Mouse (Mus musculus) kidney, adult 8-10 months (tissue): Measurements from ENCODE around the gene Intu.

Experiments used
- DNase-seq, 2 experiments: peaks; one replicate each; pipeline ENCODE4 v3.0.0; 2022

Gene Intu

DNA sequence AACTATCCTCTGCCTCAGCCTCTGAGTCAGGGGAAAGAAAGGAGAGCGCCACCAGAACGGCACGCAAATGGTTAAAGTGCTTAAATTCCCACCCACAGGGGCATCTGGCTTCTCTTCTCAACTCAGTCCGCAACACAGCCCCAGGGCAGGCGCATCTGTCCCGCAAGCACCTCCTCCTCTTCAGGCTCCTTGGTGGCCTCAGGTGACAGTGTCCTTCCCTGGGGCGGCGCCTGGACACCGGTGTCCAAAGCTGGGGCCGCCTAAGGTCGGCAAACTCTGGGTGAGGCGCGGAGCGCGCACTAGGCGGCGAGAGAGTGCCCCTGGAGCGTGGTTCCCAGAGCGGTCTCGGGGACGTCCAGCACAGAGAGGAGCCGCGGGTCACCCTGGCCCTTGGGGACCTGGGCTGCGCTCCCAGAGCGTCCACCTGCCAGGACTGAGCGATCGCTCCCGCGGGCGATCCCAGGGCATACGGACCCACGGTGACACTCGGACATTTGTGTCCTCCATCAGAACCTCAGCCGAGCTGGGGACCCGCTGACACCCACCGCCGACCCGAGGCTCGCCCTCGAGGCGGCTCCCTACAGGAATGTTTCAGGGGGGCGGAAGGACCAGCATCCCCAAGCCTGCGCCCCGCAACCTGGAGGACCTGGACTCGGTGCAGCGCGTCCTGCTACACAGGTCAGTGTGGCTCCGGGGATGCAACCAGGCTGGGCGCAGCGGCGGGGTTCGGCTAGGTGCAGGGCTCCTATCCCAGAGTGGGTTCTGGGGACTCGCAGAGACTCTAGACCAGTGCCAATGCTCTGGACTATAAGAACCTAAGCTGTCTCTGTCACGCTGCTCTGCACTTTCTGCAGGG is at the start of gene Intu:
Intu (plus strand) TSS at position 1 of the 856 bp plus-strand sequence.
- DNase-seq: peak in 1 of 2 experiments; percentile 37

DNA sequence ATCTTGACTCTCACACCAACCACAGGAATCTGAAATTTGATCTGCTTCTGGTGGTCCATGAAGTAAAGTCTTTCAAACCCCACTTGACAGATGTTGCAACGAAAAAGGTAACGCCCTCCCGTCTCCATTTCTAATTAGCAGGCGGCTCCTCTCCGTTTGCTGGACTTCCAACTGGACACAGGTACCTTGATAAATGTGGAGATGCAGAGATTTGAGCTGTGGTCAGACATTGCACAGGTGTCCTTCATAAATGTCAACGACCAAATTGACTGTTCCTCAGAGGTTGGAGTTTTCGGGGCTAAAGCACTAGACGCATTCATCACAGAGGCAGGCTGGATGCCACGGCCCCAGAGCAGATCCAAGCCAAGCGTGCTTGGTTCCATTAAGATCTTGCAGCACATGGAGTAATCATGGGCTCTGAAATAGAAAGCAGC is 47.8 kb upstream of the Intu start:
- no peak for DNase-seq

DNA sequence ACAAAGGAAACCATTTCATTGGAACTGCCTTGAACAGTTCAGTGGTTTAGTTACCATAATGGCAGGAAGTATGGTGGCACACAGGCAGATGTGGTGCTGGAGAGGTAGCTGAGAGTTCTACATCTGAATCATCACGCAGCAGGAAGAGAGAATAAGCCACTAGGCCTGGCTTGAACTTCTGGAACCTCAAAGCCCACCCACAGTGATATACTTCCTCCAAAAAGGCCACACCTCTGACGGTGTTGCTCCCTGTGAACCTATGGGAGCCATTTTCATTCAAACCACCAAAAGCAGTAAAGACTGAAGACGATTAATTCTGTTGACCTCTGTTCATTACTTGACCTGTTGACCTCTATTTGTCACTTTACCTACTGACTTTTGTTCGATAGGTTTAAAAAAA is 43.7 kb upstream of the Intu start:
- no peak for DNase-seq

DNA sequence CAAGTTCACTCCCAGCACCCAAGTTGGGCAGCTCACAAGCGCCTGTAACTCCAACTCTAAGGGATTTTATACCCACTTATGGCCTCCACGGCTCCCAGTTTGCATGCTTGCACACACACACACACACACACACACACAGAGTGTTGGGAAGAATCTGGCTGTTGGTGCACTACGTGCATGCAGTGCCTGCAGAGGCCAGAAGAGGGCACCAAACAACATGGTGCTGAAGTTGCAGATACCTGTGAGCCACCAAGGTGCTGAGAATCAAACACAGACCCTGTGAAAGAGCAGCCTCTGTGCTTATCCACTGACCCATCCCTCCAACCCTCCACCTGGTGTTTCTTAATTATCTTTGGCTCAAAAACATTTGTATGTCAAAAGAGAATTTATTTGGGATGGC is 39.3 kb upstream of the Intu start:
- DNase-seq: no peak

DNA sequence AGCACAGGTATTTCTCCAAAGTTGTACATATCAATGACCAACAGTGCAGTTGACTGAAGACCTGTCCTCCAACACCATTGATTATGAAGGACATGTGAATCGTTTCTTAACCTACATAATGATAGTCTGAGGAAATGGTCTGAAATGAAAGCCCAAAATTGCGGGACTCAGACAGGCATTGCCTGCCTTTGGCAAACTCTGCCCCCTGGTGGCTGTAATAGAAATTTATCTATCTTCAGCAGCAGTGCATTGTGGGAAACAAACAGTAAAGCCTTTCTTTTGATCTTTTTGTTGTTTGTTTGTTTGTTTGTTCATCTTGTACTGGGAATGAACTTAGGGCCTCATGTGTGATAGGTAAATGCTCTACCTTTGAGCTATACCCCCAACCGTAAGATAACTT is 32.2 kb upstream of the Intu start:
- DNase-seq: no peak

DNA sequence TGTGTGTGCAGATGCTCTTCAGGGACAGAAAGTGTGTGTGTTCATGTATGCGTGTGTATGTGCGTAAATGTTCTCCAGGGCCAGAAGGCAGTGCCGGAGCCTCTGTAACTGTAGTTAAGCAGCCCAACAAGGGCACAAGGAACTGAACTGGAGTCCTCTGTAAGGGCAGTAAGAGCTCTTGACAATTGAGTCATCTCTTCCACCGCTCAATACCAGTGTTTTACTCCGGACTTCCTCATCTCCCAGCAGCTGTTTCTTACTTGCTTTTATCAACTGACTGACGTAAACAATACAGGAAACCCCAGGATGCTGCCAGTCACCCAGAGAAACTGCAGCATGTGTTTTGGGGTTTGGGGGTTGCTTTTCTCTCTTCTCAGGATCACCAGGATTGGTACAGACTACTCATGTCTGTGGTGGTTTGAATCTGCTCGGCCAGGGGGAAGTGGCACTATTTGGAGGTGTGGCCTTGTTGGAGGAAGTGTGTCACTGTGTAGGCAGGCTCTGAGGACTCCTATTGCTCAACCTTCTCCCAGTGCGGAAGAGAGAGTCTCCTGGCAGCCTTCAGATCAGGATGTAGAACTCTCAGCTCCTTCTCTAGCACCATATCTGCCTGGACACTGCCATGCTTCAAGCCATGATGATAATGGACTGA is 30.8 kb upstream of the Intu start:
- DNase-seq: no peak

DNA sequence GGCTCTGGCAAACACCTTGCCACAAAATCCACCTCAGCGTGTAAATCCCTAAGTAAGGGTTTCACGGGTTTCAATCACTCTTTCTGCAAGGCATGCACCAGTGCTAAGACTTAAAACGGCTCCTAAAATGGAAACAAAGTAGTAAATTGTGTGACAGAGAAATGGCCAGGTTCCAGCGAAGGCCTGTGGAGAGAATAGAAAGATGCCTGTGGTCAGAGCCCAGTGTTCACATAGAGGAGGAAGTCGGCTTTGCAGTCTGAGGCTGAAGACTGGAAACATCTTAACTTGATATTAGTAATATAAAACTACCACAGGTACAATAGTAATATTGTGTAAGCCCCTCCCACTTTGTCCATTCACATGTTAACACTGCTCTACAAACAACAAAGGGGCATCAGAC is 26.7 kb upstream of the Intu start:
- no peak for DNase-seq

DNA sequence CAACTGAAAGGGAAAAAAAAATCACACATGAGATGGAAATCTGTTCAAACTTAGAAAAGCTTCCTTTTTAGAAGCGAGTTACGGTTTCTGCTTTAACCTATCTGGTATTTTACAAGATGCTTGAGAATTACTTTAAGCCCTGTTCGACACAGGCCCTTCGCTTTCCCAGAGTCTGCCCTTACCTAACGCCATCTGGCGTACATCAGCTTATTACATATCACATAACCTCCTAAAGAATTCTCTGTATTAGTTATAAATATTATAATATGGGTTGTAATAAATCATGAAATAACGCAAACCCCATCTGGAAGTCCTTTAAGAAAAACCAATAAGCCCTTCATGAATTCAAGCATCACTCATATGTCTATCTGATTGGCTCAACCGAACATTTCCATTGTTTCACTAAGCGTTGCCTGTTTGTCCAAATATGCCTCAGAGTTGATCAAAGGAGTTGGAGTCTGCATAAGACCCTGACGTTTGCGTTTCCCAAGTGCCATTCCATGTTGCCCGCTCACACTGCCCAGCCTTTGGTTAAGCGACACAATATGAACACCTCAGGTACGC is 25.6 kb upstream of the Intu start:
- DNase-seq: no peak

DNA sequence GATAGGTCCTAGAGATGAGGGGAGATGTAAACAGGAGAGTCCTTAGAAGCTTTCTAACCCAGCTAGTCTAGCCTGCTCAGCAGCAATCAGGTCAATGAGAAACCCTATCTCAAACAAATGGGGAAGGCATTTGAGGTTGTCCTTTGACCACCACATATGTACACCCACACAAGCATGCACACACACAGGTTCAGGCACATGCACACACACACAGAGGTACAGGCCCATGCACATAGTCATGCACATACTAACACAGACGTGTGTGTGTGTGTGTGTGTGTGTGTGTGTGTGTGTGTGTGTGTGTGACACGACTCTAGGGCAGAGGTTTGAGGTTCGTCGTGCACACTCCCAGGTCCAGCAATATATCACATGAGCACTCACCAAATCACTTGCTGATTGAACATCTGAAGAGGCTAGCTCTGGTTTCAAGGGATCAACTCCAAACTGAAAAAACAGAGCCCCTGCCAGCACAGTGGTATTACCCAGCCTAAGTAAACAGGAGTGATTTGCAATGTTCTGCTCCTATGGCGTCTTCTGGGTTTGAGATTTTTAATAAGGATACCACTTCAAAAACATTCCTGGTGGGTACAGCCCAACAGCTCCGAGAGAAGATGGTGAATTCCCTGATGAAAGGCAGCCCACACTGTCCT is 22.0 kb upstream of the Intu start:
- no peak for DNase-seq

DNA sequence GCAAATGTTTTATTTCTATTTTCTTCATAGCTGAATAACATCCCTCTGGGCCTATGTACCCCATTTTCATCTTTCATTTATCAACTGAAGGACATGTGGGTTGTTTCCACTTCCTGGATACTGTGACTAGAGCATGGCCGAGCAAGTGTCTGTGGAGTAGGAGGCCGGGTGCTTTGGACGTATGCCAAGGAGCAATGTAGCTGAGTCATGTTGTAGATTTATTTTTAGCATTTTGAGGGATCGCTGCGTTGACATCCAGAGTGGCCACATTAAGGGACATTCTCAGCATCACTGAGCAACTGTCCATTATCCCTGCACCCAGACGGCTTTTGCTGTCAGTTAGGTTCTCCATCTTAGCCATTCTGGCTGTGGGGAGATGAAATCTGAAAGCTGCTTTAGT is 20.5 kb upstream of the Intu start:
- DNase-seq: no peak

DNA sequence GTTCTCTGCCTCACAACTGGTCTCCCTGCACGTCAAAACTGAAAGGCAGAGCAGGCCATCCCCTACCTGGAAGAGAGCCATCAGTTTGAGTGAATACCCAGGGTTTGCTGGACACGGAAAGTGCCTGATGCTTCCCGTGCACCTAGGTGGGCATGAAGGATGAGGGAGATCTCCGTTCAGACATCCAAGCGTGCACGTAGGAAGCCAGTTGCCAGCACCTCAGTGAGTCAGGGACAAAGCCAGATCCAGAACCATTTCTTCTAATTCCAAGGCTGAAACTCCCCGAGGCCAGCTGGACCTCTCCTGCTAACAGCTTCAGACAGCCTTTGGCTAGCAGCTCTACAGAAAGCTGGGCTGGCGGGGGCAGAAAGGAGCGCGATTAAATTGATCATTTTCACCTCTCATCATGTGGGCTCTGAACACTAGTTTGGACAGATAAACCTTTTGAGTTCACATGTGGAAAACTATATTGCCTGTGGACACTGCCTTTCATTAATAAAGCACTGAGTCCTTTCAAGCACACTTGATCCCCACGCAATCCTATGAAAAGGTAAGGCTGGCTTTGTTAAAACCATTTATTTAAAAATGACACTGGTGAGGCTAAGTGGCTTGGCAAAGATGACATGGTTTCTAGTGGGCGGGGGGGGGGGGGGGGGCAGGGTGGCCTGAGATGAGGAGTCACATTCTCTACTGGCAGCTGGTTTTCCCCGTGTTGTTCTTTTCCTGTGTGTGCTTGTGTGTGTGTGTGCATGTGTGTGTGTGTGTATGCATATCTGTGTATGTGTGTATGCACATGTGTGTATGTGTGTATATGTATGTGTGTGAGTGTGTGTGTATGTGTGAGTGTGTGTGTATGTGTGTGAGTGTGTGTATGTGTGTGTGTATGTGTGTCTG is 17.9 kb upstream of the Intu start:
- DNase-seq: no peak

DNA sequence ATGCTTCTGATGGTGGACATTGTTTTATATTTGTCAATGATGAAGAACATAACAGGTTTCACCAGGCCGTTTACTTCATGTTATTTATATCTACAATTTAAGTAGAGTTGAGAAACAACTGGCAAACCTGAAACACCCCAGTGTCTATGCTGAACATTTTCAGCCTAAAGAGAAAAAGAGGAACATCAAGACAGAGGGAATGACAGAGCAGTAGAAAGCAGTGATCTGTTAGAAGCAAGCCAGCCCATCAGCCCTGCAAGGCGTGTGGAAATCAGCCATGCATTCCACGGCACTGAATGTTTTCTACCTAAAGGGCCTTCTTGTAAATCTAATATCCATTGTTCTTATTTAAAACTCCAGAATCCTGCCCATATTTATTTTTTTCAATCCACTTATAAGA is 12.8 kb upstream of the Intu start:
- DNase-seq: no peak

DNA sequence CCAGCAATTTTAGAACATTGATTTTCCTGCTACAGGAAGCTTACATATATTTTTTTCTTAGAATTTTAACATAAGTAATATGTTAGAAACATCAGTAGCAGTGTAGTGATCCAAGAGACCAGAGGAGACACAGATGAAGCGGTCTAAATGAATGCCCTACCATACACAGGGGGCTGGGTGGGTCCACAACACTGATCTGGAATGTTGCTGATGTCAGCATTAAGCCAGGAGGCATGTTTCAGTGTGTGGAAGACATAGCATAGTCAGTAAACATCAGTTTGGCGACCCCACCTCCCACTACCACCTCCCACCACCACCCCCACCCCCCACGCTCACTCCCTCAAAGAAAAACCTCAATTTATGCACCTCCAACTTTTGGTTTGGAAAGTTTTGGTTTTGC is 11.5 kb upstream of the Intu start:
- DNase-seq: no peak

DNA sequence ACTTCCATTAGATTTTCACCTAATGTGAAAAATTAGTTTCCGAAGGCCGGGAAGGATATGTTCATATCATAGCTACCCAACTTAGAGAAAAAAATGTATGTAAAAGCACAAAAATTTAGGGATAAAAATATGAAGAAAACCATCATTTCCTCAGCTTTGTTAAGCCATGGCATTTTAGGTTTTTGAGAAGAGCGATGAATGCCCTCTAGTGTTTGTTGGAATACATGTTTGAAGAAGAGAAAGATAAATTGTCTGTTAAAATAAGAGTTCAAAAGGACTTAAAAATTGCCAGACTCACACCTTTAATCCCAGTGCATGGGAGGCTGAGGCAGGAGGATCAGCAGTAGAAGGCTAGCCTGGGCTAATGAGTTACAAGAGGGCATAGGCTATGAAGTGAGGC is 10.5 kb upstream of the Intu start:
- DNase-seq: no peak

DNA sequence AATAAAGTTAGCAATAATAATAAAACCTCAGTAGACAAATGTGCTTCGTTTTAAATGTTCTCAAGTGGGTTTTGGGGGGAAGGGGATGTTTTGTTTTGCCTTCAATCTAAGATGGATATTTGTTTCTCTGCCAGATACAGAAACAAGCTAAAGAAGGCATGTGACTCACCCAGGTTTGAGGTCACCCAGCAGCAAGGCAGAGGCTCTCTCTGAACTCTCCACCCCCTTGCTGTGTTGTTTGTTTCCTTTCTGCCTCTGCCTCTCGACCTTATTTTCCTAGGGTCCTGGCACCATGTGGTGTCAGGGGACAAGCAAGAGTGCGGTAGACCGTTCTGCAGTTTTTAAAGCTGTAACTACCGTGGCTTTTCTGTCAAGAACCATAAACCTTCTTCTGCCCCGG is 8.6 kb upstream of the Intu start:
- DNase-seq: no peak

DNA sequence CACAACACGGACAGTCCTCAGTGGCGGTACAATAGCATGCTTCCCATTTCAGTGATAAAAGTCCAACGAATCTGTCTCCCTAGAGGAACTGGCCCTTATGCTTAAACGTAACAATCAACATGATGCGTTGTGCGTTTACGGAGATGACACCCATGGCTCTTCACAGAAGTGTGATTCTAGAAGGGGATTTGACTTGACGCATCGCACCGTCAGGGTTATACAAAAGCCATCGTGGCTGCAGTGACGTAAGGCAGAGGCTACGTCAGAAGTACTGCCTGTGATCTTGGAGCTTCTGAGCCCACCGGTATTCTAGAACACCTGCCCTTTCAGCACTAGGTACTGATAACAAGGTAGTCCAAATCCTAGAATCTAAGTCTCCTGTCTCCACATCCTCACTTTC is 8.2 kb upstream of the Intu start:
- no peak for DNase-seq

DNA sequence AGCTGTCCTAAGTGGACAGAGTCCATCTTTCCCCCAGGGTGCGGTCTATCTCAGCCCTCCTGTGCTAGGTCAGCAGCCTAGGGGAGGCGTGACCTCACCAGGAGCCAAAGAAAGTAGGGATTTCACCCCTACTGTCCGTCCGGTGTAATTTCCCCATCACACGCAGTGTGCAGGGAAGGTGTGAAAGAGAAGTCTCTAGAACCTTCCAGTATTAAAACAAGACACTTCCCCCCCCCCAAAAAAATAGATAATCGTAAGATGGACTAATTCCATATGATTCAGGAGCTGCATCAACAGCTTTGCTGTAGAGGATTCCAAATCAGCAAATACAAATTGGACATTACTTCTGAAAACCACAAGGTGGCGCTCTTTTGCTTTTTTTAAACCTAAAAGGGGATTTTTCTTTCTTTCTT is 7.7 kb upstream of the Intu start:
- DNase-seq: no peak

DNA sequence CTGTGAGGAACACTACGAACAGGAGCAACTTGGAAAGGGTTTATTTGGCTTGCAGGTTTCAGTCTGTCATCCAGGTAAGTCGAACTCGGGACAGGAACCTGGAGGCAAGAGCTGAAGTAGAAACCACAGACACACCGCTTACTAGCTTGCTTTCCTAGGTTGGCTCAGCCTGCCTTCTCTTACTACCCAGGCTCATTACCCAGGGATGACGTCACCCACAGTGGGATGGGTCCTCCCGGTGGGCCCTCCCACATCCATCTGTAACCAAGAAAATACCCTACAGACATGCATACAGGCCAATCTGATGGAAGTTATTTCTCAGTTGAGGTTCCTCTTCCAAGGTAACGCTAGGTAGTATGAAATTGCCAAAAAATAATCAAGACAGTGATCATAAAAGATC is 6.2 kb upstream of the Intu start:
- DNase-seq: no peak

DNA sequence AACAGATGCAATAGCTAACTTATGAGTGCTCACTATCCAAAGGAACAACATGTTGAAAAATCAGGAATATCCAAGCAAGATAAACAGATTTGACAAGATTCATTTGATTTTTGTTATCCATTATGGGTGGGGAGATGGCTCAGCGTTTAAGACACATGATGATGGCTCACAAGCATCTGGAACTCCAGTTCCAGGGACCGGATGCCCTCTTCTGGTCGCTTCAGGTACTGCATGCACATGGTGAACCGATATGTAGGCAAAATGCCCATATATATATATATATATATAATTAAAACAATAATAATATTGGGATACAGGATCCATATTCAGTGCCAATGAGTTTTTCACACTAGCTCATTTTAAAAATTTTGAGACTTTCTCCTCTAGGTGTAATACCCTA is 5.7 kb upstream of the Intu start:
- peak in 1 of 2 experiments; percentile 37 for DNase-seq

DNA sequence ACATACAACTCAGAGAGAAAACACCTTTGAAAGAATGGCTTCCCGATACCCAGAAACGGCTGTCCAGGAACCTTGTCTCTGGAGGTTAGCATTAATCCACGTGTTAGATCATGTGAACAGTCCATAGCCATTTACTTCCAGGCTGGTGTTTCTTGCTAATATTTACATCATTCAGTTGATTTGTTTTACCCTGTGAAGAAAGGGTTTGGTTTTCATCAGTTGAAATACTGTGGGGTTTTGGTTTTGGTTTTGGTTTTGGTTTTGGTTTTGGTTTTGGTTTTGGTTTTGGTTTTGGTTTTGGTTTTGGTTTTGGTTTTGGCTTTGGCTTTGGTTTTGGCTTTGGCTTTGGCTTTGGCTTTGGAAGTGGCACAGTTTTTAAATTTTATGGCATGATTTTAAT is 5.0 kb upstream of the Intu start:
- DNase-seq: no peak

DNA sequence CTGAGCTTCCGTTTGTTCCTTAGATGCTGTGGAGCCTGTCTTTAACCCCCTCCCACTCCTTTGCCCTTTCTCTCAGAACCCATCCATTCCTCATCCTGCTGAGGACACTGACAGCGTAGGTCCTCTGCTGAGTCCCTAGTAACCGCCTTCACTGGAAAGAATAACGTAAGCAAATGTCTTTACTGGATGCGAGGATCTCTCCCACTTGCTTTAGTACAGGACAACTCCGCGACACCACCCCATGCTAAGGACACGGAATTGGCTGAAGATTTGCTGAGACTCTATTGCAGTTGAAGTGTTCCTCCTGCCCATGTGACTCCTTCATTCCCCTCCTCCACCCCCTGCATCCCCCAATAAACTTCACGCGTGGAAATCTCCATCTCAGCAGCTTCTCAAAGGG is 3.9 kb upstream of the Intu start:
- no peak for DNase-seq
